25 mouse cellular contexts compared by ENCODE assay signal in genomic region chr7:139239432-139239831, GRCm38 (mm10). TPM values are rescaled to one million over a fixed set of nuclear protein-coding genes. Genes with fewer than 3 reads are reported as not detected.
"Had no signal": no experiment of that assay in that cellular context is flagged by ENCODE, and none has a peak within 500 bp of the region (broad histone marks: within the 10 kb centered on the region; RNA-seq: fewer than 3 reads in every experiment).

No protein-coding gene starts in this region.

- H3K27me3 ChIP-seq: hindbrain, embryonic 15.5 days; kidney, embryonic 15.5 days; limb, embryonic 13.5 days; limb, embryonic 15.5 days had no signal

- H3K9me3 ChIP-seq: hindbrain, embryonic 13.5 days; hindbrain, embryonic 15.5 days; kidney, embryonic 15.5 days; limb, embryonic 13.5 days; limb, embryonic 15.5 days; liver, embryonic 12.5 days had no signal

- DNase-seq: gastrocnemius, postnatal 14 days; gastrocnemius, postnatal 36 days; heart, adult 11 months; heart, adult 2 months; heart, postnatal 10 days; kidney, adult 11 months; kidney, adult 2 months; kidney, adult 9 months; kidney, postnatal 14 days; kidney, postnatal 36 days; layer of hippocampus, adult 9-11 months; layer of hippocampus, postnatal 36 days; left cerebral cortex, postnatal 4 days had no signal

- H3K9ac ChIP-seq: hindbrain, embryonic 13.5 days; hindbrain, embryonic 15.5 days; kidney, embryonic 15.5 days; limb, embryonic 13.5 days; limb, embryonic 15.5 days; liver, embryonic 12.5 days had no signal

- H3K36me3 ChIP-seq: hindbrain, embryonic 13.5 days; hindbrain, embryonic 15.5 days; kidney, embryonic 15.5 days; limb, embryonic 13.5 days; limb, embryonic 15.5 days; liver, embryonic 12.5 days had no signal

- ATAC-seq: hindbrain, postnatal 0 days; intestine, embryonic 16.5 days; liver, embryonic 12.5 days had no signal

- H3K4me2 ChIP-seq: heart, embryonic 11.5 days; hindbrain, embryonic 13.5 days; hindbrain, embryonic 15.5 days; kidney, embryonic 15.5 days; limb, embryonic 13.5 days; limb, embryonic 15.5 days; liver, embryonic 12.5 days had no signal

- H3K27ac ChIP-seq: heart, adult 2 months; hindbrain, embryonic 13.5 days; hindbrain, embryonic 15.5 days; hindbrain, postnatal 0 days; kidney, embryonic 15.5 days; kidney, postnatal 0 days; limb, embryonic 13.5 days; limb, embryonic 15.5 days; liver, embryonic 12.5 days had no signal

- H3K4me3 ChIP-seq: heart, adult 2 months; hindbrain, embryonic 13.5 days; hindbrain, embryonic 15.5 days; kidney, embryonic 15.5 days; limb, embryonic 13.5 days; limb, embryonic 15.5 days; liver, embryonic 12.5 days had no signal

RNA-seq across cellular contexts. Expression of gene Stk32c, which starts 26.3 kb away (rescaled TPM):
- total RNA-seq: hematopoietic stem cell, adult 5-6 weeks had no signal
- polyA plus RNA-seq: heart, embryonic 11.5 days; heart, embryonic 14.5 days; liver, embryonic 12.5 days had no signal
